Mouse (Mus musculus): ENCODE measurements around the gene Fam198a. TPM values are rescaled to one million over a fixed set of nuclear protein-coding genes. Genes with fewer than 3 reads are reported as not detected.
A peak's percentile ranks its signal among the peaks of the same experiment; 100 is the strongest.

The Fam198a gene
- polyA plus RNA-seq, 1 experiment from 2014 or later, result 1.0 TPM

DNA sequence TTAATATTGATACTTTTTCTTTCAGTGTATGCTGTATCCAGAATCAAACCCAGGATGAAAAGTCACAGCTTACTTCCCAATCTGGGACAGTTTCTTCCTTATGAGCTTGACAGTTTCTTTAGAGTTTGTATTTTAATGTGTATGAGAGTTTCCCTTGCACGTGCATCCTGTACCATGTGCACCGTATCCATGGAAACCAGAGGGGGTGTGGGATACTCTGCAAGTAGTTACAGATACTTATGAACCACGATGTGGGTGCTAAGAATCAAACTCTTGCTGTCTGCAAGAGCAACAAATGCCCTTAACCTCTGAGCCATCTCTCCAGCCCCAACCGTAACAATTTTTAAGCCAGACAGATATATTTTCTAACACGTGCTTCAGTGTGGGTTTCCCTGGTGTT is 40.3 kb downstream of the Fam198a start:
- Histone ChIP-seq H3K4me3 (ENCODE audit: low read depth, low read length) (no peak overlapping the region), H3K4me1 (replicated peaks; ENCODE audit: control insufficient read depth, insufficient read depth, low read length) (no peaks in the 10 kb centered on the region), H3K9me3 (ENCODE audit: control insufficient read depth) (no peaks in the 10 kb centered on the region), H3K9ac (ENCODE audit: low read depth, low read length) (no peak overlapping the region), H3K36me3 (ENCODE audit: control insufficient read depth, insufficient read depth) (no peaks in the 10 kb centered on the region; the same call in 1 of the 2 replicates), H3K27me3 (replicated peaks; ENCODE audit: control insufficient read depth, insufficient read depth, low read length) (no peaks in the 10 kb centered on the region), H3K27ac (ENCODE audit: low read depth, low read length) (no peak overlapping the region), H3K4me2 (replicated peaks; ENCODE audit: low read depth) (no peak overlapping the region)
- WGBS, result 66% methylated on average over 5 of the region's 5 CpGs
- no peak for TF ChIP-seq CTCF (IDR thresholded peaks at IDR 0.05; ENCODE audit: low read depth)
- ATAC-seq, result no peak

DNA sequence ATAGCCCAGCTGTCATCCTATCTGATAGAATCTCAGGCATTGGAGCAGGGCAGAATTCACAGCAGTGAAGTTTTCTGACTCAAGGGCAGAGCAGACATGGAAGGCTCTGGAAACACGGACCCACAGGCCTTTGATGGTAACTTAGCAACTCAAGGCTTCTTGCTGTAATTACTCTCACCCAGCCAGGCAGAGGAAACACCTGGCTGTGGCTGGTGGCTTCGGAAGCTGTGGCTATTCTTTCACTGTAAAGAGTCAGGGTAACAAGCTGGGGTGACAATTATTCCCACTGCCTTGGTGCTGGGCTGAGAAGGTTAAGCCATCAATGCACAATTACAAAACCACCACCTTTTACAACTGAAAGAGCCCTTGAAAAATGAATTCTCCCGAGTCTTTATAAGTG is 42.3 kb downstream of the Fam198a start:
- TF ChIP-seq CTCF (IDR thresholded peaks at IDR 0.05; ENCODE audit: low read depth), result no peak
- no peak for ATAC-seq

DNA sequence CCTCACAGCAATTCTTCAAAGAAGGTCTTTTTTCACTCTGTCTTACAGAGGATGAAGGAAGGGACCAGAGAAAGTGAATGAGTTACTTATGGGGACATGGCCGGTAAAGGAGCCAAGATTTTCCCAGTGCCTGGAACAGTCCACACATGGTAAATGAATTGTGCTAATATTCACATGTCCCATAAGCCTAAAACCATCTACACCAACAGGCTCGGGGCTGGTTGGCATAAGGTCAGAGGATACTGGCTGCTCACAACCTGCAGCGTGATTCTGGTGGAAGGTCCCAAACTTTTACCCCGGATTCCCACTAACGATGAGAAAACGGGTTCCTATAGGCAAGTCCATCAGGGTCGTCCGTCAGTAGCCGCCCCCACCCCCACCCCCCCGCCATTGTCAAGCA is 44.3 kb downstream of the Fam198a start:
- Histone ChIP-seq H3K4me3 (ENCODE audit: low read depth, low read length) (peak overlapping the region; percentile 74), H3K9ac (ENCODE audit: low read depth, low read length) (peak overlapping the region; percentile 80; the same call in 1 of the 2 replicates), H3K4me1 (replicated peaks; ENCODE audit: control insufficient read depth, insufficient read depth, low read length) (no peaks in the 10 kb centered on the region), H3K36me3 (ENCODE audit: control insufficient read depth, insufficient read depth) (no peaks in the 10 kb centered on the region; the same call in 1 of the 2 replicates), H3K4me2 (replicated peaks; ENCODE audit: low read depth) (peak overlapping the region; percentile 100), H3K27me3 (replicated peaks; ENCODE audit: control insufficient read depth, insufficient read depth, low read length) (no peaks in the 10 kb centered on the region), H3K27ac (ENCODE audit: low read depth, low read length) (no peak overlapping the region), H3K9me3 (ENCODE audit: control insufficient read depth) (no peaks in the 10 kb centered on the region)
- TF ChIP-seq CTCF (IDR thresholded peaks at IDR 0.05; ENCODE audit: low read depth), result no peak
- no peak for ATAC-seq
- 12% methylated on average over 10 of the region's 10 CpGs for WGBS

More for the DNA sequence above, 42.3 kb downstream of the Fam198a start:
- H3K27me3 ChIP-seq (replicated peaks; ENCODE audit: control insufficient read depth, insufficient read depth, low read length), result no peaks in the 10 kb centered on the region
- H3K4me2 ChIP-seq (replicated peaks; ENCODE audit: low read depth), result no peak overlapping the region
- H3K36me3 ChIP-seq (ENCODE audit: control insufficient read depth, insufficient read depth), result no peaks in the 10 kb centered on the region; the same call in 1 of the 2 replicates
- H3K27ac ChIP-seq (ENCODE audit: low read depth, low read length), result no peak overlapping the region
- no peak overlapping the region for H3K9ac ChIP-seq (ENCODE audit: low read depth, low read length)
- no peaks in the 10 kb centered on the region for H3K4me1 ChIP-seq (replicated peaks; ENCODE audit: control insufficient read depth, insufficient read depth, low read length)
- no peaks in the 10 kb centered on the region for H3K9me3 ChIP-seq (ENCODE audit: control insufficient read depth)
- H3K4me3 ChIP-seq (ENCODE audit: low read depth, low read length), result no peak overlapping the region
- WGBS, result 67% methylated on average over 3 of the region's 3 CpGs

DNA sequence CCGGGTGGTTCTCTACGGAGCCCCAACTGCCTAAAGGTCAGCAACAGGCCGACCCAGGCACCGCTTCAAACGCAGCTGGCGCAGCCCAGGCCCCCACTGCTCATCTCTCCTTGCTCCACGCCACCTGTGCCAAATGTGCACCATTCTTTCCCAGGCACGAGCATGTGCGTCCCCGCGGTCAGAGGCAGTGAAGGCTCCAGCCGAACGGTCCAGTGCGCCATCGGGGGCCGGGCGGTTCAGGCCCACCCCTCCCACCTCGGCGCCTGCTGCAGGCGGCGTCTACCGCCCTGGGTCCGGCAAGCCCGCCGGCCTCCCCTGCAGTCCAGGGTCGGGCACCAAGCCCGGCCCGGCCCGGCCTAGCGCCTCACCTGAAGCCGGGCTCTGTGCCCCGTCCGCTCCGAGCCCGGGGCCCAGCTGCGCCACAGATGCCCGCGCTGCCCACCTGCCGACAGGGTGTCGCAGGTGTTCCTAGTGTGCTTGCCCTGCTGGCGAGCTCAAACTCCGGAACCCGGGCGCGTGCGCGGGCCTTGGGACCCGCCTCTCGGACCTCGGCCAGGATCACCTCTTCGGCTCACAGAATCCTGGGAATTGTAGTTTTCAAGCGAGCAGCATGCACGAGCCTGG is 44.8 kb downstream of the Fam198a start:
- Histone ChIP-seq H3K4me3 (ENCODE audit: low read depth, low read length) (peak overlapping the region; percentile 74), H3K27me3 (replicated peaks; ENCODE audit: control insufficient read depth, insufficient read depth, low read length) (no peaks in the 10 kb centered on the region), H3K36me3 (ENCODE audit: control insufficient read depth, insufficient read depth) (no peaks in the 10 kb centered on the region; the same call in 1 of the 2 replicates), H3K4me1 (replicated peaks; ENCODE audit: control insufficient read depth, insufficient read depth, low read length) (no peaks in the 10 kb centered on the region), H3K9ac (ENCODE audit: low read depth, low read length) (peak overlapping the region; percentile 80), H3K4me2 (replicated peaks; ENCODE audit: low read depth) (peak overlapping the region; percentile 100), H3K9me3 (ENCODE audit: control insufficient read depth) (no peaks in the 10 kb centered on the region), H3K27ac (ENCODE audit: low read depth, low read length) (no peak overlapping the region)
- peak; percentile 28 for TF ChIP-seq CTCF (IDR thresholded peaks at IDR 0.05; ENCODE audit: low read depth)
- under 1% methylated on average over 53 of the region's 53 CpGs for WGBS
- peak; percentile 81 for ATAC-seq

DNA sequence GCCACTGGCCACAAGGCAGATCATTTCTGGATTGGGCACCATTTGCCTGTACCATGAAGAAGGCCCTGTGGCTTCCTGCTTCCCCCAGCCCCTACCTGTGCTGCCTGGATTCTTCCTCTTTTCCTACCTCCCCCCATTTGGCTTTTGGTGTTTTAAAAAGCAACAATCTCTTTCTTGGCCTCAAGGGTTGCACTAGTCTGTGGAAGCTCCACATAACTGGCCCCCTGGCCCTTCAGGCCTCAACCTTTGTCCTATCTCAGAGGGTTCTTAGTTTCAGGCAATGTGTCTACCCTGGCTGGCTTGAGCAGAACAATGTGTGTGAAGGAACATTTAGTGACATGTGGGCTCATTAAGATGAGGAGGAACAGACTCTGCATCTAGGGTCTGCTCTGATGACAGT is 46.2 kb downstream of the Fam198a start, which contains the start of gene Pomgnt2:
Gene Pomgnt2, minus strand, starts transcription at position 101 of the 400 bp plus-strand sequence.
- ATAC-seq, result no peak
- Histone ChIP-seq H3K4me1 (replicated peaks; ENCODE audit: control insufficient read depth, insufficient read depth, low read length) (no peaks in the 10 kb centered on the region), H3K4me2 (replicated peaks; ENCODE audit: low read depth) (peak within 1 kb of the TSS; percentile 100), H3K9me3 (ENCODE audit: control insufficient read depth) (no peaks in the 10 kb centered on the region), H3K9ac (ENCODE audit: low read depth, low read length) (peak within 1 kb of the TSS; percentile 80; the same call in 1 of the 2 replicates), H3K36me3 (ENCODE audit: control insufficient read depth, insufficient read depth) (no peaks in the 10 kb centered on the region; the same call in 1 of the 2 replicates), H3K27ac (ENCODE audit: low read depth, low read length) (no peak within 1 kb of the TSS), H3K4me3 (ENCODE audit: low read depth, low read length) (peak within 1 kb of the TSS; percentile 74), H3K27me3 (replicated peaks; ENCODE audit: control insufficient read depth, insufficient read depth, low read length) (no peaks in the 10 kb centered on the region)
- no peak for TF ChIP-seq CTCF (IDR thresholded peaks at IDR 0.05; ENCODE audit: low read depth)

DNA sequence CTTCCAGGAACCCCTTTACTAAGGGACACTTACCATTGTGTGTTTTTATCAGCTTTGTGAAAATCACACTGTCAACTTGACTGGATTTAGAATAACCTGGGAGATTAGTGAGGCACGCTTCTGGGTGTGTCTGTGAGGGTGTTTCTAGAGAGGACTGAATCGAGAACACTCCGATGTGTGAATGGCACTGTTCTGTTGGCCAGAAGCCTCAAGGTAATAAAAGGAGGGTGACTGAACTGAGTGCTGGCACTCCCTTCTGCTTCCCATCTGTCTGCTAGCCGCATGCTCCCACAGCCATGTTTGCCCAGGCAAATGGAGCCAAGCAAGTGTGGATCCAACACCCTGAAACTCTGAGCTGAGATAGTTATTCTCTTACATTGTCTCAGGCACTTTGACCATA is 47.2 kb downstream of the Fam198a start:
- Histone ChIP-seq H3K36me3 (ENCODE audit: control insufficient read depth, insufficient read depth) (no peaks in the 10 kb centered on the region), H3K27me3 (replicated peaks; ENCODE audit: control insufficient read depth, insufficient read depth, low read length) (no peaks in the 10 kb centered on the region), H3K4me3 (ENCODE audit: low read depth, low read length) (no peak overlapping the region), H3K27ac (ENCODE audit: low read depth, low read length) (no peak overlapping the region), H3K9me3 (ENCODE audit: control insufficient read depth) (no peaks in the 10 kb centered on the region), H3K4me1 (replicated peaks; ENCODE audit: control insufficient read depth, insufficient read depth, low read length) (no peaks in the 10 kb centered on the region), H3K9ac (ENCODE audit: low read depth, low read length) (no peak overlapping the region), H3K4me2 (replicated peaks; ENCODE audit: low read depth) (no peak overlapping the region)
- peak; percentile 52 for ATAC-seq
- no peak for TF ChIP-seq CTCF (IDR thresholded peaks at IDR 0.05; ENCODE audit: low read depth)
- 34% methylated on average over 4 of the region's 4 CpGs for WGBS
